Mouse (Mus musculus) testis, adult 2 months (tissue): ENCODE measurements around the gene Lingo1.

Experiments used
- CTCF ChIP-seq: fragments of 200-500 bp; IDR thresholded peaks from 2 replicates; pipeline ENCODE4 v1.5.1; 2012; ENCODE audit warnings: low read depth, mild to moderate bottlenecking, inconsistent platforms, low read length, moderate library complexity; ENCODE audit not compliant: control insufficient read depth, insufficient read depth, insufficient replicate concordance
- POLR2A ChIP-seq: fragments of 200-500 bp; IDR thresholded peaks from 2 replicates; pipeline ENCODE4 v1.6.1; 2012; ENCODE audit warnings: low read depth, mild to moderate bottlenecking, inconsistent platforms, low read length, moderate library complexity; ENCODE audit not compliant: control insufficient read depth

- no peak for TF ChIP-seq POLR2A
- no peak for TF ChIP-seq CTCF
Observed at GRCm38 (mm10) chr9:56727703-56728684, 68.3 kb downstream of the Lingo1 start.
